Mouse (Mus musculus) hindbrain, postnatal 0 days (tissue): ENCODE measurements around the gene Tubal3. TPM values are rescaled to one million over a fixed set of nuclear protein-coding genes. Genes with fewer than 3 reads are reported as not detected.

Experiments
- ATAC-seq: fragments of 200-750 bp; cut with Nextera tagmentation; 2 replicates; pipeline ENCODE4 v1.8.0; 2017; ENCODE audit warnings: mild to moderate bottlenecking, moderate TSS enrichment, moderate library complexity
- DNase-seq: peaks from one replicate; pipeline ENCODE4 v3.0.0-alpha.2; 2015; ENCODE audit warnings: low spot score
- H3K27ac ChIP-seq: fragments of 300-500 bp; sonication (generic); 2 replicates; pipeline ENCODE4 v1.5.1; 2014; ENCODE audit warnings: mild to moderate bottlenecking
- H3K27me3 ChIP-seq: fragments of 300-500 bp; sonication (generic); 2 replicates; pipeline ENCODE4 v1.6.1; 2014; ENCODE audit warnings: low read length, mixed read lengths; ENCODE audit not compliant: insufficient read depth
- H3K36me3 ChIP-seq: fragments of 300-500 bp; sonication (generic); 2 replicates; pipeline ENCODE4 v1.6.1; 2014; ENCODE audit warnings: low read length, mixed read lengths; ENCODE audit not compliant: insufficient read depth
- H3K4me1 ChIP-seq: fragments of 300-500 bp; sonication (generic); 2 replicates; pipeline ENCODE4 v1.6.1; 2014; ENCODE audit warnings: antibody characterized with exemption, low read length, mixed read lengths; ENCODE audit not compliant: insufficient read depth
- H3K4me2 ChIP-seq: fragments of 300-500 bp; sonication (generic); 2 replicates; pipeline ENCODE4 v1.6.1; 2014; ENCODE audit warnings: low read depth, mild to moderate bottlenecking, low read length, moderate library complexity, mixed read lengths
- H3K4me3 ChIP-seq: fragments of 300-500 bp; sonication (generic); 2 replicates; pipeline ENCODE4 v1.5.1; 2014; ENCODE audit warnings: low read length
- H3K9ac ChIP-seq: fragments of 300-500 bp; sonication (generic); replicated peaks from 2 replicates; pipeline ENCODE4 v1.6.1; 2014; ENCODE audit warnings: mild to moderate bottlenecking, low read length, moderate library complexity, mixed read lengths
- H3K9me3 ChIP-seq: fragments of 300-500 bp; sonication (generic); 2 replicates; pipeline ENCODE4 v1.6.1; 2016; ENCODE audit warnings: low read length, mixed read lengths
- CTCF ChIP-seq: IDR thresholded peaks from 2 replicates; pipeline ENCODE4 v1.5.1; 2016; ENCODE audit warnings: antibody characterized with exemption, control low read depth, low read depth
- WGBS: fragments of 180-500 bp; shearing (Covaris S2); extraction: QIAGEN DNeasy Blood & Tissue Kit; methylation state at CpG from one replicate; pipeline ENCODE4 v1.1.7; 2014; 5-methylcytosine and 5-hydroxymethylcytosine counted together
- polyA plus RNA-seq: library from polyadenylated mRNA; unstranded; fragments of >200 nt; fragmentation: Nextera tagmentation; extraction: Ambion mirVana; gene quantifications from 2 replicates; pipeline ENCODE4 v1.2.1, GENCODE M21; 2015
- total RNA-seq: library from RNA; depleted of rRNA; stranded (reverse); fragments of >200 nt; gene quantifications from 2 replicates; pipeline ENCODE4 v1.2.3, GENCODE M21; 2014

Tubal3 gene
- total and polyA plus RNA-seq, 2 experiments from 2014 or later, result not detected

DNA sequence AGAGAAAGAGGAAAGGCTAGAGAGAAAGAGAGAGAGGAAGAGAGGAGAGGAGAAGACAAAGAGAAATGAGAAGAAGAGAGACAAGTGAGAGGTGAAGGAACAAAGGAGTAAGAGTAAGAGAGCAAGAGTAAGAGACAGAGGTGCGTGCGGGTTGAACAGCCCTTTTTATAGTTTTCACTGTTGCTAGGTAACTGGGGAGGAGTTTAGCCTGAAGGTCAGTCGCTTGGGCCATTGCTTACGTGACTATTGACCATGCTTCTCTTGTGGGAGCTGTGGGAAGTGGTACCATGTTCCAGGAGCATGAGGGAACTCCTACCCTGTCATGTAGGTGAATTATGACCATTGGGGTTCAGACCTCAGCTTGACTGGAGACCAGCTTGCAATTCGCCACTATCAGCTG, 7.7 kb upstream of the Tubal3 start:
- DNase-seq (no peak), ATAC-seq (no peak)
- Histone ChIP-seq H3K4me1 (no peaks in the 10 kb centered on the region), H3K36me3 (no peaks in the 10 kb centered on the region), H3K27me3 (no peaks in the 10 kb centered on the region), H3K9me3 (no peaks in the 10 kb centered on the region), H3K4me2 (no peak overlapping the region), H3K9ac (no peak overlapping the region), H3K27ac (no peak overlapping the region), H3K4me3 (no peak overlapping the region)
- no peak for TF ChIP-seq CTCF
- 79% methylated on average over 5 of the region's 5 CpGs for WGBS

DNA sequence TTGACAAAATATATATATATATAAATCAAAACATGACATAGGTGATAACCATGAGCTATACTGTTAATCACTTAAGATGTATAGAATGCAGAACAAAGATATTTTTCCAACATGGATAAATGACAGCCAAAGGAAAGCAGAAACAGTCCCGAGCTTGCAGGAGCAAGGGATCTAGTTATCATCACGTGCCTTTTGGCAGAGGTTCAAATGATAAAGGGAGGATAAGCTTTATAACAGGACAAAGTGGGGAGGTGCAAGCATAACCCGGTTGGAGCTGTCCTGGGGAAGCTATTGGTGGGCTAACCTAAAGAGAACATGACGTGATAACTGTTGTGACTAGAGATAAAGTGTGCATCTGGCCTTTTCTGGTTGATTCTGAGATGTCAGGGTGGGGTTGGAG, 4.6 kb upstream of the Tubal3 start:
- DNase-seq (no peak), ATAC-seq (no peak)
- WGBS, result 85% methylated on average over 4 of the region's 4 CpGs
- Histone ChIP-seq H3K9me3 (no peaks in the 10 kb centered on the region), H3K27me3 (no peaks in the 10 kb centered on the region), H3K4me3 (no peak overlapping the region), H3K27ac (no peak overlapping the region), H3K36me3 (no peaks in the 10 kb centered on the region), H3K9ac (no peak overlapping the region), H3K4me1 (no peaks in the 10 kb centered on the region), H3K4me2 (no peak overlapping the region)
- no peak for TF ChIP-seq CTCF

DNA sequence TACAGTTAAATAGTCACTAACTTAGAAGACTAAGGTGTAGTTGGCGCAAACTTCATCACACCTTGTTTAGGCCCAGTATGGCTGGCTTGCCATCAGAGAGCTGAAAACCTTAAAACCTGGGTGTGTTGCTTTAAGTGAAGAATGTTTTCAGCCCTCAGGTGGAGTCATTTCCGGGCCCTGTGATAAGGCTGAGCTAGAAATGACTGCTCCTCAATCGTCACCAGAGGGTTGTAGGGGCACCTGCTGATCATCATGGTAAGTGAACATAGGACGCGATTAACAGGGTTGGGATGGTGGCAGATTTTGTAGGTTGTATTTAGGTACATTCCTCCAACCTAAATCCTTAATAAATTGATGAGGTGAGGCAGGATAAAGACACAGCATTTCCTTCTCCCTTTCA, 6.4 kb downstream of the Tubal3 start:
- H3K27me3 ChIP-seq, result no peaks in the 10 kb centered on the region
- TF ChIP-seq CTCF, result no peak
- no peaks in the 10 kb centered on the region for H3K4me1 ChIP-seq
- no peak overlapping the region for H3K27ac ChIP-seq
- H3K9me3 ChIP-seq, result no peaks in the 10 kb centered on the region
- 87% methylated on average over 5 of the region's 5 CpGs for WGBS
- H3K4me3 ChIP-seq, result no peak overlapping the region
- no peak overlapping the region for H3K4me2 ChIP-seq
- no peak for DNase-seq
- no peaks in the 10 kb centered on the region for H3K36me3 ChIP-seq
- ATAC-seq, result no peak
- no peak overlapping the region for H3K9ac ChIP-seq

DNA sequence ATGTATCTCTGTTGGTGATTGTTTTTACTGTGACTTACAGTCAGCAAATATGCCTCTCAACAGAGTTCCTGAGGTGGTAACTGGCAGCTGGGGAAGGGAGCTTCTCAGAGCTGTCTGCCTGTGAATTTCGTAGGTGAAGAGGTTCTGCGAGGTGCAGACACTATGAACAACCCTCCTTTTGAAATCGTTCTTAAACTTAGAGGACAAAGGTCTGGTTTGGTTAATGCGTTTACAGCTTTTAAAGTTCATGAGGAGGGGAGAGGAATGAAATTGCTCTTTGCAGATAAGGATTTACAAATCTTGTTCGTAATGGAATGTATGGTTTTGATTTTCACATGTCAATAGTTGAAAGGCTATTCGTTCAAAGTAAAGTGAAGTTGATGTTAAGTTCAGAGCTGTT, 7.6 kb downstream of the Tubal3 start:
- Histone ChIP-seq H3K9ac (no peak overlapping the region), H3K4me1 (no peaks in the 10 kb centered on the region), H3K27ac (no peak overlapping the region), H3K36me3 (no peaks in the 10 kb centered on the region), H3K4me3 (no peak overlapping the region), H3K9me3 (no peaks in the 10 kb centered on the region), H3K4me2 (no peak overlapping the region), H3K27me3 (no peaks in the 10 kb centered on the region)
- ATAC-seq, result no peak
- 91% methylated on average over 6 of the region's 6 CpGs for WGBS
- TF ChIP-seq CTCF, result no peak
- no peak for DNase-seq

DNA sequence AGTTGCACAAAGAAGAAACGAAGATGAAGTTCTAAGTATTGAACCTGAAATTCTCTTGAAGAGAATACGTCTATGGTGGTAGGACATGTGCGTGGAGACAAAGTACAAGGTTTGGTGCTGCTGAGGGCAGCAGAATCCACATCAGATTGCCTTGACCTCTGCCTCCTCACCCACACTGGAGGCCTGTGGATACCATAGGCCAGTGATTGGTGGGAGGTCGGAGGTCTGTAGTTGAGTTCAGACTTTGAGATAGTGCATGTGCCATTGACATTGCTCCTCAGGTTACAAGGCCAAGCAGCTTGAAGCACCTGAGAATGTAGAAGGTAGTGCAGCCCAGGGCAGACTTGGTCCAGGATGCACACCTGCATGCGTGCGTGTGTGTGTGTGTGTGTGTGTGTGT, 8.0 kb downstream of the Tubal3 start:
- H3K27me3 ChIP-seq, result no peaks in the 10 kb centered on the region
- 94% methylated on average over 6 of the region's 6 CpGs for WGBS
- DNase-seq, result no peak
- no peak for ATAC-seq
- no peaks in the 10 kb centered on the region for H3K4me1 ChIP-seq
- no peak overlapping the region for H3K27ac ChIP-seq
- H3K4me3 ChIP-seq, result no peak overlapping the region
- no peak overlapping the region for H3K4me2 ChIP-seq
- no peaks in the 10 kb centered on the region for H3K36me3 ChIP-seq
- H3K9ac ChIP-seq, result no peak overlapping the region
- TF ChIP-seq CTCF, result no peak
- H3K9me3 ChIP-seq, result no peaks in the 10 kb centered on the region

DNA sequence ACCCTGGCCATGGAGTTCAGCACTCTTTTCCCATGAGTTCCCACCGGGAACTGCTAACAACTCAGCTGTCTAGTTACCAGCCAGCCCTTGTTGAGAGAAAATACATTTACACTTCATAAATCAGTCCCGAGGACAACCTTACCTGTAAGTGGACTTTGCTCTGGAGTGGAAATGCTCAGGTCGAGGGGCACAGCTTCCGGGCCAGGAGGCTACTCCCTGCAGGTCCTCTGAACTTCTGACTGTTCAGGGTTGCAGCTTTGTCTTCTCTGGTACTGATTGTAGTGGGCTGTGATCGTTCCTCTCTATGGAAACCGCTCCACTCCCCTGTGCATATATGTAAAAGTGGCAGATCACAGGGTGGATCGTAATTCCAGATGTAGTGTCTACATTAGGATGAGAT, 26.6 kb downstream of the Tubal3 start:
- 76% methylated on average over 7 of the region's 7 CpGs for WGBS
- no peaks in the 10 kb centered on the region for H3K9me3 ChIP-seq
- H3K4me3 ChIP-seq, result no peak overlapping the region
- no peak overlapping the region for H3K27ac ChIP-seq
- no peaks in the 10 kb centered on the region for H3K27me3 ChIP-seq
- no peak overlapping the region for H3K4me2 ChIP-seq
- no peaks in the 10 kb centered on the region for H3K36me3 ChIP-seq
- no peak overlapping the region for H3K9ac ChIP-seq
- DNase-seq, result no peak
- no peak for TF ChIP-seq CTCF
- ATAC-seq, result no peak
- no peaks in the 10 kb centered on the region for H3K4me1 ChIP-seq

DNA sequence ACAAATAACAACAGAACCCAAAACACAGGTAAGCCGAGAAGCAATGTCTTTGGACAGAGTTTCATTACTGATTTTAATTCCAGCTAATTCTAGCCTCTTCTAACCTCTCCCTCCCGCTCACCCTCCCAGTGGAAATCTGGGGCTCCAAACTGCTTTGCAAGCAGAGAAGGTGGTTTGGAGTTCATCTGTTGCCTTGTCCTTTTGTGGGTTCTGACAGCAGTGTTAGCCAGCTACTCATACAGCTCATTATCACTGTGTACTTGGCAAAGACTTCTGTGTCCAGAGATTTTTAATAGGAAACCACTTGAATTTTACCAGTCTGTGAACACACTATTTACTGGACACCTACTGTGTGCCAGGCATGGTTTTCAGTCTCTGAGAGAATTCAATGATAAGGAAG, 27.2 kb downstream of the Tubal3 start, which contains the start of gene Ucn3:
Gene Ucn3, minus strand, starts transcription at position 101 of the 400 bp plus-strand sequence.
- Histone ChIP-seq H3K27me3 (no peaks in the 10 kb centered on the region), H3K36me3 (no peaks in the 10 kb centered on the region), H3K4me1 (no peaks in the 10 kb centered on the region), H3K27ac (no peak within 1 kb of the TSS), H3K9me3 (no peaks in the 10 kb centered on the region), H3K4me2 (no peak within 1 kb of the TSS), H3K9ac (no peak within 1 kb of the TSS), H3K4me3 (no peak within 1 kb of the TSS)
- ATAC-seq (no peak), DNase-seq (no peak)
- WGBS, result 74% methylated on average over 2 of the region's 2 CpGs
- no peak for TF ChIP-seq CTCF

DNA sequence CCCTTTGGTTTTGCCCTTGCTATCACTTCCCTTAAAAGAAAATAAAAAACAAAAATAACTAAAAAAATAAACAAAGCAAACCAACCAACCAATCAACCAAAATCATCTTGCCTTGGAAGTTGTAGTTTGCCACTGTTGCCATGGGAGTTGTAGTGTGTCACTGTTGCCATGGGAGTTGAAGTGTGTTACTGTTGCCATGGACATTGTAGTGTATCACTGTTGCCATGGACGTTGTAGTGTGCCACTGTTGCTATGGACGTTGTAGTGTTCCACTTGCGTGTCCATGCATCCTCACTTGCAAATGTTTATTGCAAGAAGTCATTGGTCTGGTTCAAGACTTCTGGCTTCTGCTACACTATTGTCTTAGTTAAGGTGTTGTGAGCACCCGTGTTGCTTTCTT, 29.2 kb downstream of the Tubal3 start:
- no peak overlapping the region for H3K4me2 ChIP-seq
- H3K27me3 ChIP-seq, result no peaks in the 10 kb centered on the region
- H3K4me1 ChIP-seq, result no peaks in the 10 kb centered on the region
- DNase-seq (no peak), ATAC-seq (0 out of 2 replicates have a peak, but pooled peaks have one; percentile 56)
- H3K4me3 ChIP-seq, result no peak overlapping the region
- no peak overlapping the region for H3K27ac ChIP-seq
- no peaks in the 10 kb centered on the region for H3K36me3 ChIP-seq
- no peak overlapping the region for H3K9ac ChIP-seq
- H3K9me3 ChIP-seq, result no peaks in the 10 kb centered on the region
- WGBS, result 84% methylated on average over 4 of the region's 4 CpGs
- TF ChIP-seq CTCF, result no peak
